Mouse (Mus musculus): ENCODE results near the gene Zscan18.
"Not testable (repeated sequence)": the region's sequence is repeated elsewhere in the genome, so short reads cannot be mapped to it uniquely, and the experiment has no call there.

The Zscan18 gene

DNA sequence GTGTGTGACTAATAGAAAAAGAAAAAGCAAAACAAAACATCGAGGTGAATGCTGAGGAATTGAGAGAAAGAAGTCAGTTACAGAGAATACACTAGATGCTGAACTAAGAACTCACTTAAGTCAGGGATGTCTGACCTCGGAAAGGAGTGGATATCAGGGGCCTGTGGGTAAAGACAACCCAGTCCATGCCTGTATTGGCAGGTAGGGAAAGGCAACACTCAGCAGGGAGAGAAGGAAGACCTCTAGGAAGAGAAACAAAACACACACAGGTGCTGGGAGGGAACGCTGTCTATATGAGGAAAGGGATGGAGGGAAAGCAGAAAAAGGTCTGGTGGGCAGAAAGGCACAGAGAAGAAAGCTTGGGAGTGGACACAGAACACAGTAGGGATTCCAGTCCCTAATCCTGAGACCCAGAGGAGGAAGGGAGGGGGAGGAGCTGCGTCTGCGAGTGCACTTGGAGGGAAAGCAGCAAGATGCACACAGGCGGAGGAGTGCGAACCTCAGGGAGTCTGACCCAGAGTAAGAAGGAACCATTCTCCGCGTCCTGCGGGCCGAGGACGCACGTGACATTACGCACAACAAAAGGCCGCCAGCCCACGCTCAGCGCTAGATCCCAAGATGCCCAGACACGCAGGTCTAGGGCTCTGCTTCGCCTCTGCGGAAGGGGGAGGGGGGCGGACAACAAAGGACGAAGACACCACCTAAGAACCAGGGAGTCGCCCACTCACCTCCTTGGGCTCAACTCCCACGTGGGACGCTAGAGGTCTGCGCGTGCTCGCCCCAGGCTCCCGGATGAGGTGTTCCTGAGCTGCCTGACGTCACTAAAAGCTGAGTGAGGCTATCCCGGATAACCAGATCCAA, at the start of gene Zscan18:
Gene Zscan18, minus strand, starts transcription at position 770 of the 861 bp plus-strand sequence.
- DNase-seq: peak; percentile 75

DNA sequence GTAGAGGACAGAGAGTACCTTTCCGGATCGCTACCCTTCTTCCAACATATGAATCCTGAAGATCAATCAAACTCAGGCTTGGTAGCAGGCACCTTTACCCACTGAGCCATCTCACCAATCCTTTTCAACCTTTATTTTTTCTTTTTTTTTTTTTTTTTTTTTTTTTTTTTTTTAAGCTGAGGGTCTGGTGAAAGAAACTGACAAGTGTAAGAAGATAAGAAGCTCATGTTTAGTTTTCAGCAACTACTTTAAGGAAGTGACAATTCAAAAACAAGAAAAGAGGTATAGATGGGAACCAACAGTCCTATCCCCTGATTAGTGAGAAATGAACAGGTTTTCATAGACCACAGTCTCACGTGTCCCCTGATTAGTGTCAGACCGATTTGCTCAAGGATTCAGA, 32.3 kb upstream of the Zscan18 start:
- DNase-seq: no peak

DNA sequence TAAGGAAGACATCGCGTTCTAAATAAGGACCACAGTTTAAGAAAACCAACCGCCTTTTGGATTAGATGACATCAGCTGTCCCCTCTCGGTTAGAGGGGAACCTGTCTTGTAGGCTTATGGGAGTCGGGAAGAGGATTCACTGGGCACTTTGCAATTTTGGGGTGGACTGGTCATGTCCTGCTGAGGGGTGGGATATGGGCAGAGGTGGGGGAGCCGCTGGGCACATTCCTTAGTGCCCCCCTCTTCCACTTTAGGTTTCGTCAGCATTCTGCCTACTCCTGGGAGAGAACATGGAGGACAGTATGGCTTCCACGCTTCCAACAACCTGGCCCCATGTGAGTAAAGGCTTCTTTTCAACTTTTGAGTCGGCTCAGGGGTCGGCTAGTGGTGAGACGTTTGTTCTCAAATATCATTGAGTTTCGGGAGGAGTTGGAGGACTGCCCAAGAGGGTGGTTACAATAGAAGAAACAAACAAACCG, 31.8 kb upstream of the Zscan18 start:
- DNase-seq: no peak

DNA sequence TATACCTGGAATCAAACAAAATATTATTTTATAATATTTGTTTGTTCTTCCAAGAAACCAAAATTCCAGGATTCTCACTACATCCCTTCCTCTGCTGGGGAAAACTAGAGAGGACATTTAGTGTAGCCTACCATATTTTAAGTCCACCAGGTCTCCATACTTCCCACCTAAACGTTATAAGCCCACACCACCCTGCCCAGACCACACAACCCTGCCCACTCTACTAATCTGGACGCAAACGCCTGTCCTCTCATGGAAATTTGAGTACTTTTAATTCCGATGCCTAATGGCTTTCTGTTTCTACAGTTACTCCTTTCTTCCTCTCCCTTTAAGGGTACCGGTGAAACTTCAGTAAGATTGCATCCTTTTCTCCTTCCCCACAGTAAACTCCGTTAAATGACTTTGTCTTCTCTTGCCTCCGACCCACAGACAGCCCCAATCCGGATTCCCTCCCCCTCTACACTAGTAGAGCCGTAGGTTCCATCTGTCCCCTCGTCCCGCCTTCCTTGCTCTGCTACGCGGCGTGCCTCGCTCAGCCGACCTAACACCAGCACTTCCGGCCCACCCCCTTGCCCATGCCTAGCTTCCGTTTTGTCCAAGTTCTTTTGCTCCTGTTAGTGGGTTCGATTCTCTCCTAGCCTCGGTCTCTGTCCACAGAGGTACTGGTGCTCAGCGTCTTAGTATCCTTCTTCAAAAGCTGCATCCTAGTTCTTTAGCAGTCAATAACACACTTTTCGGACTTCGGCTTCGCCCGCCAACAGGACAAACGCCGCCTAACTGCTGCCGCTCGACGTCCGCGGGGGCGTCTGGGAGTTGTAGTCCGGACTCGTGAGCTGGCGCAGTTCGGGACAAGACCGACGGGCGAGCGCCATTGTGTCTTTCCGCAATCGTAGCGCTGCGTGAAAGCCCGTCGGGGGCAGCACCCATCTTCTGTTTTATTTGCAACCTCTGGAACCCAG, 31.0 kb upstream of the Zscan18 start, which contains the start of gene Zfp110:
Gene Zfp110, plus strand, starts transcription at position 600 of the 959 bp plus-strand sequence.
- DNase-seq: peak; percentile 93

DNA sequence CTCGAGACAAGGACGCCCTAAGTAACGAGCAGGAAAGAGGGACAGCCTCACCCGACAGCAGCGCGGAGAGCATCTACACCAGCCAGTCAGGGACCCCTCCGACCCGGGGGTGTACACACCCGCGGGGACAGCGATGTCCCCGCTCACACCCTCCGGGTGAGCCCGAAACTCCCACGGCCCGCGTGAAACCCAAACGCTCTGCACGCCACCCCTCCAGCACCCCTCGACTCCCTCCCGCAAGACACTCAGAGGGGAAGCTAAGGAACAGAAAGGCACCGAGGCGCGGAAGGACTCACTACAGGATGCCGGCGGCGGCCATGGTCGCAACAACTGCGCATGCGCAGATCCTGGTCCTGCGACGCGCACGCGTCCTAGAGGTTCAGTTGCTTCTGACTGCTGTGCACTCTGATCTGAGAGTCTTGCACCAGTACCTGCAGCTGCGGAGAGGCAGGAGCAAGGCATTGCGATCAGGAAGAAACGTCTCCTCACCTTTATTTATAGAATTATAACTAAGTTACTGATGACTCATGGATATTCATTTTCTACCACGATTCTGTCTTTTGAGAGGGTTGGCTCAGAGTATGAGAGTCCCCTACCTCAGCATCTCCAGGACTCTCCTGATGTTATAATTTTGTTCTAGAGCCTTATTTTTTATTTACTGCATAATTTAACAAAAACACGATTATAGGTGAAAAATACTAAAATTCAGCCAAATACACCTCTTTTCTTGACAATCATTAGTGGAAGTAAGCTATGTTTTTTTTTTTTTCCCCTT, 15.3 kb upstream of the Zscan18 start, which contains the start of gene Zfp329:
Gene Zfp329, minus strand, starts transcription at position 338 of the 775 bp plus-strand sequence.
- DNase-seq: peak; percentile 95

DNA sequence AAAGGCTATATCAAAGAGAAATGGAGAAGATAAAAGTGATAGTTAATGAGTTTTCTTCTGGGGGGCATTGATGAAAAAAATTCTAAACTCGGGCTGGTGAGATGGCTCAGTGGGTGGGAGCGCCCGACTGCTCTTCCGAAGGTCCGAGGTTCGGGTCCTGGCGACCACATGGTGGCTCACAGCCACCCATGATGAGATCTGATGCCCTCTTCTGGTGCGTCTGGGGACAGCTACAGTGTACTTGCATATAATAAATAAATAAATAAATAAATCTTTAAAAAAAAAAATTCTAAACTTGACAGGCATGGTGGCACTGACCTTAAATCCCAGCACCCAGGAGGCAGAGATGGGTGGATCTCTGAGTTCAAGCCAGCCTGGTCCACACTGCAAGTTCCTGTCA, 12.1 kb upstream of the Zscan18 start:
- DNase-seq: no peak

- no peak for DNase-seq
These were observed 264 bp upstream of the Zscan18 start for GRCm38 (mm10) chr7:12803727-12804071.

DNA sequence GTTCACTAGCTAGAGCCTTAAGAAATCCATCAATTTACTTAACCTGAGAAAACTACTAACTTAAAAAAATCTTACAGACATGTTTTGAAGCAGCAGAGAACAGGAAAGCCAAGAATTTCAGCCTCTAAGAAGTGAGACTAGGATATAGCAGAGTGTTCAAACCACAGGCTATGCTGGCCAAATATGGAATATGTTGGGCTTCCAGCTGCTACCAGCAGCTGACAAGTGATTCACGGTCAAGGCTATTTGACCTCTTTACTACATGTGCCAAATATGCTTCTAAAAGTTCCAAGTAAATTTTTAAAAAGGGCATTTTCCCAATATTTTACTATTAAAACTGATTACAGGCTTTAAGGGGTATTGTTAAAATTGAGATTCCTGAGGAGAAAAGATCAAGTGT, 3.9 kb downstream of the Zscan18 start:
- DNase-seq: no peak

DNA sequence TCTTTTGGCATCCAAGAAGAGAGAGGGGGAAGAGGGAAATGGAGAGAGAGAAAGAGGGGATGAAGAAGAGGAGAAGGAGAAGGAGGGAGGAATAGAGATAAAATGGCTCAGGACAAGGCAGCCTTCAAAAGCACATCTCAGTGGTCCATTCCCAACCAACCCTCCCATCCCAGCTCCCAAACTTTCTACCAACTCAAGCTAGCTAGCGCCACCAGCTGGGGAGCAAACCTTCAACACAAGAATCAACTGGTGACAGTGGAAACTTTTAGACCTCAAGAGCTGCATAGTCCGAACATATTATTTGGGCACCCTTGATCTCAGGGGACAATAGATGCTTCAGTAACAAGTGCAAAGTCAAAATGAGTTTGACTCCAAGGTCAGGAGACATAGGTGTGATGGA, 5.5 kb downstream of the Zscan18 start:
- no peak for DNase-seq

- DNase-seq: not testable (repeated sequence)
These were observed 10.8 kb downstream of the Zscan18 start for GRCm38 (mm10) chr7:12792624-12793023.

DNA sequence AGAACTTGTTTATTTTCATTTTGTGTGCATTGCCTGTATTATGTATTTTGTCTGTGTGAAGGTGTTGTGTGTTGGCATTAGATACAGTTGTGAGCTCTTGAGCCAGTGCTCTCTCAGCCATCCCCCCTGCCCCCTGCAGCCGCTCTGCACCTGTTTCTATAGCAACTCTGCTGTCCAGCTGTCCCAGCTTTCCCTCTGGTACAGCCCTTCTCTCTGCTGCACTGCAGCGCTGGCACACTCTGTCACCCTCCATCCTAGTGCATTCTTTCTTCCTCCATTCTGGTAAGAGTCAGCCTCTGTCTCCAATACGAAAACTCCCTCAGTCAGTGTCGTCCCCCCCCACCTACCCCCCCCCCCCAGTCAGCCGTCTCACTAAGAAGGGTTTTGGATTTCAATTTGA, 15.4 kb downstream of the Zscan18 start:
- no peak for DNase-seq

DNA sequence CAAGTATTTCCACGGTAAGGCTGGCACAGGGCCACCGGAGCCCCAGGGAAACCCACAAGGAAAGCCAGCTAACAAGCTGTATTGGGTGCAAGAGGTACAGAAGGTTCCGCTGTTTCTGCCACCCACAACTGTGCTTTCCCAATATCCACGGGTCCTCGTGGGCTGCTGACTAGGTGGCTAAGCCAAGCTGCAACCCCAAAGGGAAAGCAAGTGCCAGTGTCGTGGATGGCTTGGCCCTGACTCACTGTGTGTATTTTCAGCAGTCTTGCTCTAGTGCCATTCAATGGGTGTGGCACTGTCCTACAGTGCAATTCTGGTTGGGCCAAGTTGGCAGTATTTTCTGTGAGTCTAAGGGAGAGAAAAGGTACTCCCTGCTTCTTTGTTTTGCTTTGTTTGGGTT, 16.1 kb downstream of the Zscan18 start:
- no peak for DNase-seq

DNA sequence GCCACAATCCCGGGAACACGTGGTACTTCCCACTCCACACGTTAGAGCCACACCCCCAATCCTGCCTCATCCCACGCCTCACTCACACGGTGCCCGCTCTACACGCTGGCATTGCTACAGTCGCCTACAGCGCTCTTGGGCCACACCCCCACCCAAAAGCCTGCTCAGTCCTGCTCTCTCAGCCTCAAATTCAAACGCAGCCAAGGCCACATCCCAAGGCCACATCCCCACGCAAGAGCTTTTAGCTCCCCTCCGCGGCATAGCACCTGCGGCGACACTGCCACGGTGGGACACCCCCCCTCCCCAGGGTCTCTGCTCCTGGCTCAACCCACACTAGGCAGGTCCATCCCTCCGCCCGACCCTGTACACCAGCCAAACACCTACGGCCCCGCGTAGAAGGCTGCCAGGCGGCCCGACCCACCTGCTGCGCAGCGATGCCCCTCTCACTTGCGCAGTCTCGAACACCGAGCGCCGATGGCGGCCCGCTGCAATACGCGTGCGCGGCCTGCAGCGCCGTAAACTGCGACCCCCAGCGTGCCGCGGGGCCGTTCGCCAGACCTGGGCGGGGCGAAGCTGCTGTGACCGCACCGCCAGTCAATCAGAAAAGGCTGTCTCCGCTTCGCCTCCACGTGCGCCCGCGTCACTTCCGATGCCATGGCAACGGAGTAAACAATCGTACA, 23.1 kb downstream of the Zscan18 start:
- peak; percentile 87 for DNase-seq

DNA sequence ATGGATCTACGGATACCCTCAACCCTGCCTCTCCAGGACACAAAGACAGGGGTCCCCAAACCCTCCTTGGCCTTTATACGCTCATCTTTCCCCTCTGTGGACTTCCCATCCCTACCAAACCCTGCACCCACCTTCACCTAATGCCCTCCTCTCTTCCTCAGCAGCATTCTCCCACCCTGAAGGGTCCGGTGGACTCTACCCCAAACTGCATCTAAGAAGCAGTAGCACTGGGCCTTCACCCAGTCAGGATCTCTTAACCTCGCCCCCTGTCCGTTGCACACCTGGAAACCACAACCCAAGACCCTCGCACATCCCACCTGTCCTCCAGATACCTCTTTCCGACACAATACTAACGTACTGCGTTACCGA, 23.7 kb downstream of the Zscan18 start:
- DNase-seq: no peak

DNA sequence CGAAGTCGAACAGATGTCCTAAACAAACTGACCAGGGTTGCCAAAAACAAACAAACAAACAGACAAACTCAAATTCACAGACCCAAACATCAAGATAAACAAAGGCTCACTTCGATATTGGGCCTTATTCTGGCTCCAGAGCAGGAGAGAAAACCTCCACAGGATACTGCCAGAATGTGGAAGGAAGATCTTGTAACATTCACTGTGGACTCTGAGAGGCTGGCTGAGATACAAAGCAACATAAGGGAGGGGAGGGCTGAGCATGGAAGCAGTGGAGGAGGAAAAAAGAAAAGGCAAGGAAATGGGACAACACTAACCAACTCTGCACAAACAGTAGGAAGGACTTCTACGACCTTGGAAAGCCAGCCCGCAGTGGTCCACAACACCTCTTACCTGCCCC, 24.3 kb downstream of the Zscan18 start:
- DNase-seq: no peak

- no peak for DNase-seq
These were observed 28.8 kb downstream of the Zscan18 start for GRCm38 (mm10) chr7:12774606-12775005.

DNA sequence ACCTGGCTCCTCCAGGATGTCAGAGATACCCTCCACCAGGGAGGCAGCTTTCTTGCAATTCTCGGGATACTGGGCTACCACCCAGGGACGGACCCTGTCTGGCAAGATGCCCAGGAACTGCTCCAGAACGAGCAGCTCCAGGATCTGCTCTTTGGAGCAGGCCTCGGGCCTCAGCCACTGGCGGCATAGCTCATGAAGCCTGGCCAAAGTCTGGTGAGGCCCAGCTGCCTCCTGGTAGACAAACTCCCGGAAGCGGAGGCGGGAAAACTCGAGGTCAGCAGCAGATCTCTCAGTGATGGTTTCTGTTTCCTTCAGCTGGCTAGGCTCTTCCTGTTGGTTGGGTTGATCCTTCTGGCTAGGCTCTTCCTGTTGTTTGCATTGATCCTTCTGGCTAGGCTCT, 29.3 kb downstream of the Zscan18 start:
- no peak for DNase-seq

GRCm38 (mm10) chr7:12749431-12750198, 53.8 kb downstream of the Zscan18 start:
- DNase-seq: no peak

GRCm38 (mm10) chr7:12734904-12735303, 68.5 kb downstream of the Zscan18 start, which contains the start of gene Vmn2r56:
TSS of gene Vmn2r56 (minus strand) at chr7:12735004.
- DNase-seq: no peak
